Mouse (Mus musculus) forebrain, embryonic 12.5 days (tissue): ENCODE measurements at regions not wholly inside any gene's neighbourhood (a gene's known extent, or its start where the extent isn't known, plus 50 kb on each side); places are given as distances from the start of the nearest gene placed in this dataset.
A peak's percentile ranks its signal among the peaks of the same experiment; 100 is the strongest.

Experiments used
- ATAC-seq: fragments of 200-750 bp; cut with Nextera tagmentation; 2 replicates; pipeline ENCODE4 v1.8.0; 2017; ENCODE audit warnings: moderate TSS enrichment; ENCODE audit not compliant: low FRiP score
- H3K27ac ChIP-seq: fragments of 300-500 bp; sonication (generic); 2 replicates; pipeline ENCODE4 v1.5.1; 2016; ENCODE audit warnings: mild to moderate bottlenecking
- H3K27me3 ChIP-seq: fragments of 300-500 bp; sonication (generic); 2 replicates; pipeline ENCODE4 v1.6.1; 2016; ENCODE audit warnings: mild to moderate bottlenecking
- H3K36me3 ChIP-seq: fragments of 300-500 bp; sonication (generic); replicated peaks from 2 replicates; pipeline ENCODE4 v1.6.1; 2016; ENCODE audit warnings: mild to moderate bottlenecking
- H3K4me1 ChIP-seq: fragments of 300-500 bp; sonication (generic); 2 replicates; pipeline ENCODE4 v1.6.1; 2016
- H3K4me2 ChIP-seq: fragments of 300-500 bp; sonication (generic); 2 replicates; pipeline ENCODE4 v1.6.1; 2016; ENCODE audit warnings: mild to moderate bottlenecking, moderate library complexity
- H3K4me3 ChIP-seq: fragments of 300-500 bp; sonication (generic); replicated peaks from 2 replicates; pipeline ENCODE4 v1.5.1; 2016; ENCODE audit warnings: mild to moderate bottlenecking
- H3K9ac ChIP-seq: fragments of 300-500 bp; sonication (generic); 2 replicates; pipeline ENCODE4 v1.6.1; 2016; ENCODE audit warnings: mild to moderate bottlenecking
- H3K9me3 ChIP-seq: fragments of 300-500 bp; sonication (generic); 2 replicates; pipeline ENCODE4 v1.6.1; 2016
- WGBS: fragments of 180-500 bp; shearing (Covaris S2); methylation state at CpG from one replicate; pipeline ENCODE4 v1.1.7; 2016; 5-methylcytosine and 5-hydroxymethylcytosine counted together

- Histone ChIP-seq H3K9ac (no peak overlapping the region), H3K4me3 (no peak overlapping the region), H3K9me3 (no peaks in the 10 kb centered on the region), H3K27me3 (no peaks in the 10 kb centered on the region), H3K4me1 (no peaks in the 10 kb centered on the region), H3K36me3 (no peaks in the 10 kb centered on the region), H3K4me2 (no peak overlapping the region), H3K27ac (no peak overlapping the region)
- ATAC-seq = no peak
- 84% methylated on average over 2 of the region's 2 CpGs for WGBS
These were observed 313.2 kb upstream of the Dpyd start for GRCm38 (mm10) chr3:118248768-118249167.

GRCm38 (mm10) chr3:118275917-118276316 is 286.0 kb upstream of the Dpyd start:
- H3K9ac ChIP-seq = no peak overlapping the region
- H3K27me3 ChIP-seq = no peaks in the 10 kb centered on the region
- H3K4me1 ChIP-seq = no peaks in the 10 kb centered on the region
- H3K9me3 ChIP-seq = no peaks in the 10 kb centered on the region
- no peak overlapping the region for H3K4me3 ChIP-seq
- H3K36me3 ChIP-seq = no peaks in the 10 kb centered on the region
- no peak overlapping the region for H3K27ac ChIP-seq
- H3K4me2 ChIP-seq = no peak overlapping the region
- no peak for ATAC-seq

GRCm38 (mm10) chr3:118278274-118278673 is 283.7 kb upstream of the Dpyd start:
- no peak for ATAC-seq
- WGBS = 62% methylated on average over 5 of the region's 5 CpGs

GRCm38 (mm10) chr3:118286946-118287345 is 275.0 kb upstream of the Dpyd start:
- no peak for ATAC-seq

More at GRCm38 (mm10) chr3:118278274-118278673, 283.7 kb upstream of the Dpyd start:
- Histone ChIP-seq H3K27ac (no peak overlapping the region), H3K27me3 (no peaks in the 10 kb centered on the region), H3K9me3 (no peaks in the 10 kb centered on the region), H3K36me3 (no peaks in the 10 kb centered on the region), H3K4me2 (no peak overlapping the region), H3K4me1 (no peaks in the 10 kb centered on the region), H3K9ac (no peak overlapping the region), H3K4me3 (no peak overlapping the region)

GRCm38 (mm10) chr3:118325111-118325510 is 236.8 kb upstream of the Dpyd start:
- no peaks in the 10 kb centered on the region for H3K27me3 ChIP-seq
- H3K27ac ChIP-seq = no peak overlapping the region
- H3K9me3 ChIP-seq = no peaks in the 10 kb centered on the region
- H3K4me3 ChIP-seq = no peak overlapping the region
- no peaks in the 10 kb centered on the region for H3K36me3 ChIP-seq
- no peaks in the 10 kb centered on the region for H3K4me1 ChIP-seq
- WGBS = 76% methylated on average over 5 of the region's 5 CpGs
- H3K9ac ChIP-seq = no peak overlapping the region
- H3K4me2 ChIP-seq = no peak overlapping the region
- no peak for ATAC-seq

More at GRCm38 (mm10) chr3:118286946-118287345, 275.0 kb upstream of the Dpyd start:
- Histone ChIP-seq H3K27me3 (no peaks in the 10 kb centered on the region), H3K4me1 (no peaks in the 10 kb centered on the region), H3K27ac (no peak overlapping the region), H3K4me3 (no peak overlapping the region), H3K4me2 (no peak overlapping the region), H3K9me3 (no peaks in the 10 kb centered on the region), H3K36me3 (no peaks in the 10 kb centered on the region), H3K9ac (no peak overlapping the region)
- 72% methylated on average over 3 of the region's 3 CpGs for WGBS

- no peak overlapping the region for H3K27ac ChIP-seq
- no peaks in the 10 kb centered on the region for H3K9me3 ChIP-seq
- ATAC-seq = 0 out of 2 replicates have a peak, but pooled peaks have one; percentile 46
- no peak overlapping the region for H3K4me3 ChIP-seq
- no peak overlapping the region for H3K4me2 ChIP-seq
- no peaks in the 10 kb centered on the region for H3K36me3 ChIP-seq
- no peaks in the 10 kb centered on the region for H3K4me1 ChIP-seq
- H3K27me3 ChIP-seq = no peaks in the 10 kb centered on the region
- H3K9ac ChIP-seq = no peak overlapping the region
- WGBS = 95% methylated on average over 2 of the region's 2 CpGs
These were observed 233.7 kb upstream of the Dpyd start for GRCm38 (mm10) chr3:118328237-118328636.

- 94% methylated on average over 5 of the region's 5 CpGs for WGBS
- no peak overlapping the region for H3K27ac ChIP-seq
- no peaks in the 10 kb centered on the region for H3K4me1 ChIP-seq
- no peak overlapping the region for H3K4me2 ChIP-seq
- ATAC-seq = no peak
- H3K9ac ChIP-seq = no peak overlapping the region
- no peaks in the 10 kb centered on the region for H3K27me3 ChIP-seq
- no peak overlapping the region for H3K4me3 ChIP-seq
- H3K36me3 ChIP-seq = no peaks in the 10 kb centered on the region
- no peaks in the 10 kb centered on the region for H3K9me3 ChIP-seq
These were observed 232.7 kb upstream of the Dpyd start for GRCm38 (mm10) chr3:118329132-118329674.

GRCm38 (mm10) chr3:118331559-118331958 is 230.4 kb upstream of the Dpyd start:
- Histone ChIP-seq H3K27ac (no peak overlapping the region), H3K27me3 (no peaks in the 10 kb centered on the region), H3K4me2 (no peak overlapping the region), H3K9me3 (no peaks in the 10 kb centered on the region), H3K4me1 (no peaks in the 10 kb centered on the region), H3K4me3 (no peak overlapping the region), H3K36me3 (no peaks in the 10 kb centered on the region), H3K9ac (no peak overlapping the region)
- 76% methylated on average over 2 of the region's 2 CpGs for WGBS
- ATAC-seq = no peak

GRCm38 (mm10) chr3:118338716-118339115 is 223.2 kb upstream of the Dpyd start:
- no peaks in the 10 kb centered on the region for H3K36me3 ChIP-seq

GRCm38 (mm10) chr3:118361741-118362141 is 200.2 kb upstream of the Dpyd start:
- Histone ChIP-seq H3K4me2 (no peak overlapping the region), H3K4me1 (no peaks in the 10 kb centered on the region), H3K36me3 (no peaks in the 10 kb centered on the region), H3K9ac (no peak overlapping the region), H3K4me3 (no peak overlapping the region), H3K9me3 (no peaks in the 10 kb centered on the region), H3K27me3 (no peaks in the 10 kb centered on the region), H3K27ac (no peak overlapping the region)
- no peak for ATAC-seq
- WGBS = 91% methylated on average over 5 of the region's 5 CpGs

More at GRCm38 (mm10) chr3:118338716-118339115, 223.2 kb upstream of the Dpyd start:
- H3K27ac ChIP-seq = no peak overlapping the region
- no peak overlapping the region for H3K4me3 ChIP-seq
- ATAC-seq = no peak
- H3K27me3 ChIP-seq = no peaks in the 10 kb centered on the region
- H3K9ac ChIP-seq = no peak overlapping the region
- no peaks in the 10 kb centered on the region for H3K4me1 ChIP-seq
- H3K9me3 ChIP-seq = no peaks in the 10 kb centered on the region
- no peak overlapping the region for H3K4me2 ChIP-seq
